Mouse (Mus musculus) T-cell, adult 66 days (primary cell): ENCODE results near the gene Vmn1r117. TPM values are rescaled to one million over a fixed set of nuclear protein-coding genes. Genes with fewer than 3 reads are reported as not detected.

Source experiments
- total RNA-seq, 2 experiments: library from RNA; stranded (reverse); gene quantifications; 3 replicates in 1 of 2; 4 replicates in 1 of 2; pipeline ENCODE4 v1.2.4; 2023

The Vmn1r117 gene
- total RNA-seq, result not detected

DNA sequence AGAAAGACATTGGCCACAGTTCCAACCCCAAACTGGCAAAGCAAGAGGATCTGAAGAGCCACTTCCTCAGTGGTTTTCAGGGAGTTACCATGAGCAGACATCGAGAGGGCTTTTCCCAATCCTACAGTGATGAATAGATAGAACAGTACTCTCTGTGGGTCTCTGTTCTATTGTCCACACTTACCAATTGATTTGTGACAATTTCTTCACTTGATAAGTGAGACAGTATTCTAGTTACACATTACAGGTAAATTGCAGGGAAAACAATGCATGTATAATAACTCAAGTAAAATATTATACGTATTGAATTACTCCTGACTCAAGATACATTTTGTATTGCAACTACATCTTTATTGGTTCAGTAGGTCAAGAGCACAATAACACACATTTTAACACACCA, at the start of gene Vmn1r117:
Gene Vmn1r117 (minus strand): TSS at position 101 of the 400 bp plus-strand sequence.

DNA sequence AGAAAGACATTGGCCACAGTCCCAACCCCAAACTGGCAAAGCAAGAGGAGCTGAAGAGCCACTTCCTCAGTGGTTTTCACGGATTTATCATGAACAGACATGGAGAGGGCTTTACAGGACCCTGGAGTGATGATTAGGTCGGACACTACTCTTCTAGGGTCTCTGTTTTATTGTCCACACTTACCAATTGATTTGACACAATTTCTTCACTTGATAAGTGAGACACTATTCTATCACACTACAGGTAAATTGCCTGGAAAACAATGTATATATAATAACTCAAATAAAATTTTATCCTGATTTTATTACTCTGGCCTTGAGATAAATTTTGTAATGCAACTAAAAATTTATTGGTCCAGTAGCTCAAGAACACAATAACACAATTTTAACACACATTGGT, 28.3 kb upstream of the Vmn1r117 start, which contains the start of gene Vmn1r118:
Gene Vmn1r118 (minus strand): TSS at position 101 of the 400 bp plus-strand sequence.

DNA sequence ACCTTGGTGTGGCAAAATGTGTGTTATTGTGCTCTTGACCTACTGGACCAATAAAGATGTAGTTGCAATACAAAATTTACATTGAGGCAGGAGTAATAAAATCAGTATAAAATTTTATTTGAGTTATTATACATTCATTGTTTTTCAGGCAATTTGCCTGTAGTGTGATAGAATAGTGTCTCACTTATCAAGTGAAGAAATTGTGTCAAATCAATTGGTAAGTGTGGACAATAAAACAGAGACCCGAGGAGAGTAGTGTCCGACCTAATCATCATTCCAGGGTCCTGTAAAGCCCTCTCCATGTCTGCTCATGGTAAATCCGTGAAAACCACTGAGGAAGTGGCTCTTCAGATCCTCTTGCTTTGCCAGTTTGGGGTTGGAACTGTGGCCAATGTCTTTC, 12.0 kb downstream of the Vmn1r117 start, which contains the start of gene Vmn1r116:
Gene Vmn1r116 (plus strand): TSS at position 301 of the 400 bp plus-strand sequence.

DNA sequence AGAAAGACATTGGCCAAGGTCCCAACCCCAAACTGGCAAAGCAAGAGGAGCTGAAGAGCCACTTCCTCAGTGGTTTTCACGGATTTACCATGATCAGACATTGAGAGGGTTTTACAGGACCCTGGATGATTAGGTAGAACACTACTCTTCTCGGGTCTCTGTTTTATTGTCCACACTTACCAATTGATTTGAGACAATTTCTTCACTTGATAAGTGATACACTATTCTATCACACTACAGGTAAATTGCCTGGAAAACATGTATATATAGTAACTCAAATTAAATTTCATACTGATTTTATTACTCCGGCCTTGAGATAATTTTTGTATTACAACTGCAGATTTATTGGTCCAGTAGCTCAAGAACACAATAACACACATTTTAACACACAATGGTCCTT, 39.0 kb downstream of the Vmn1r117 start, which contains the start of gene Vmn1r115:
Gene Vmn1r115 (minus strand): TSS at position 101 of the 400 bp plus-strand sequence.

Other genes starting within 250 kb of the Vmn1r117 start
- not detected for gene Vmn1r107, start 215.2 kb downstream of the Vmn1r117 start, total RNA-seq
- not detected for gene Vmn1r111, start 180.9 kb downstream of the Vmn1r117 start, total RNA-seq
- gene Gm10668, start 153.5 kb downstream of the Vmn1r117 start, total RNA-seq, result not detected
- not detected for gene Vmn1r112, start 112.9 kb downstream of the Vmn1r117 start, total RNA-seq
- gene Vmn1r113, start 96.8 kb downstream of the Vmn1r117 start, total RNA-seq, result not detected
- not detected for gene Vmn1r114, start 71.9 kb downstream of the Vmn1r117 start, total RNA-seq
- gene Vmn1r115, start 39.1 kb downstream of the Vmn1r117 start, total RNA-seq, result not detected
- gene Vmn1r116, start 11.9 kb downstream of the Vmn1r117 start, total RNA-seq, result not detected
- gene Vmn1r118, start 28.2 kb upstream of the Vmn1r117 start, total RNA-seq, result not detected
- not detected for gene Vmn1r119, start 128.3 kb upstream of the Vmn1r117 start, total RNA-seq
- not detected for gene Vmn1r120, start 169.7 kb upstream of the Vmn1r117 start, total RNA-seq
- gene Vmn1r121, start 214.4 kb upstream of the Vmn1r117 start, total RNA-seq, result not detected